Mouse (Mus musculus) spleen, adult 2 months (tissue): ENCODE measurements around the gene Polr1e.
"Not testable (repeated sequence)": the region's sequence is repeated elsewhere in the genome, so short reads cannot be mapped to it uniquely, and the experiment has no call there.

Experiments
- CTCF ChIP-seq: fragments of 200-500 bp; IDR thresholded peaks from 2 replicates; pipeline ENCODE4 v1.5.1; 2011; ENCODE audit warnings: mild to moderate bottlenecking, inconsistent platforms; ENCODE audit not compliant: insufficient read depth, insufficient read length, insufficient replicate concordance; ENCODE audit errors: extremely low read depth
- POLR2A ChIP-seq: fragments of 200-500 bp; IDR thresholded peaks from 2 replicates; pipeline ENCODE4 v1.6.1; 2011; ENCODE audit warnings: low read depth, low read length, inconsistent platforms

GRCm38 (mm10) chr4:45081041-45081440 lies 62.7 kb downstream of the Polr1e start:
- TF ChIP-seq CTCF, POLR2A: not testable (repeated sequence)
